Mouse (Mus musculus) stomach, embryonic 16.5 days (tissue): ENCODE measurements around the gene 5730522E02Rik. TPM values are rescaled to one million over a fixed set of nuclear protein-coding genes. Genes with fewer than 3 reads are reported as not detected.

Experiments used
- ATAC-seq: fragments of 200-750 bp; cut with Nextera tagmentation; 2 replicates; pipeline ENCODE4 v1.8.0; 2017; ENCODE audit warnings: moderate number of reproducible peaks, moderate TSS enrichment; ENCODE audit not compliant: insufficient read depth, low FRiP score
- H3K27ac ChIP-seq: fragments of 300-500 bp; sonication (generic); 2 replicates; pipeline ENCODE4 v1.5.1; 2014; ENCODE audit warnings: low read length
- H3K27me3 ChIP-seq: fragments of 300-500 bp; sonication (generic); 2 replicates; pipeline ENCODE4 v1.6.1; 2014; ENCODE audit warnings: low read length, control low read depth, mixed read lengths; ENCODE audit not compliant: control insufficient read depth, insufficient read depth
- H3K36me3 ChIP-seq: fragments of 300-500 bp; sonication (generic); 2 replicates; pipeline ENCODE4 v1.6.1; 2014; ENCODE audit warnings: low read length; ENCODE audit not compliant: control insufficient read depth, insufficient read depth
- H3K4me1 ChIP-seq: fragments of 300-500 bp; sonication (generic); 2 replicates; pipeline ENCODE4 v1.6.1; 2014; ENCODE audit warnings: low read length, control low read depth, mixed read lengths; ENCODE audit not compliant: control insufficient read depth, insufficient read depth
- H3K4me2 ChIP-seq: fragments of 300-500 bp; sonication (generic); 2 replicates; pipeline ENCODE4 v1.6.1; 2014; ENCODE audit warnings: low read depth, low read length, mixed read lengths
- H3K4me3 ChIP-seq: fragments of 300-500 bp; sonication (generic); replicated peaks from 2 replicates; pipeline ENCODE4 v1.5.1; 2014; ENCODE audit warnings: mild to moderate bottlenecking, low read length
- H3K9ac ChIP-seq: fragments of 300-500 bp; sonication (generic); 2 replicates; pipeline ENCODE4 v1.6.1; 2014; ENCODE audit warnings: low read length
- H3K9me3 ChIP-seq: fragments of 300-500 bp; sonication (generic); replicated peaks from 2 replicates; pipeline ENCODE4 v1.6.1; 2016; ENCODE audit warnings: low read length, control low read depth; ENCODE audit not compliant: control insufficient read depth
- WGBS: fragments of 180-500 bp; shearing (Covaris S2); extraction: QIAGEN DNeasy Blood & Tissue Kit; methylation state at CpG from one replicate; pipeline ENCODE4 v1.1.7; 2014; 5-methylcytosine and 5-hydroxymethylcytosine counted together
- polyA plus RNA-seq: library from polyadenylated mRNA; unstranded; fragments of >200 nt; fragmentation: Nextera tagmentation; extraction: Ambion mirVana; gene quantifications from 2 replicates; pipeline ENCODE4 v1.2.1, GENCODE M21; 2015

Gene 5730522E02Rik
- polyA plus RNA-seq, 1 experiment from 2014 or later: 1.9 TPM

DNA sequence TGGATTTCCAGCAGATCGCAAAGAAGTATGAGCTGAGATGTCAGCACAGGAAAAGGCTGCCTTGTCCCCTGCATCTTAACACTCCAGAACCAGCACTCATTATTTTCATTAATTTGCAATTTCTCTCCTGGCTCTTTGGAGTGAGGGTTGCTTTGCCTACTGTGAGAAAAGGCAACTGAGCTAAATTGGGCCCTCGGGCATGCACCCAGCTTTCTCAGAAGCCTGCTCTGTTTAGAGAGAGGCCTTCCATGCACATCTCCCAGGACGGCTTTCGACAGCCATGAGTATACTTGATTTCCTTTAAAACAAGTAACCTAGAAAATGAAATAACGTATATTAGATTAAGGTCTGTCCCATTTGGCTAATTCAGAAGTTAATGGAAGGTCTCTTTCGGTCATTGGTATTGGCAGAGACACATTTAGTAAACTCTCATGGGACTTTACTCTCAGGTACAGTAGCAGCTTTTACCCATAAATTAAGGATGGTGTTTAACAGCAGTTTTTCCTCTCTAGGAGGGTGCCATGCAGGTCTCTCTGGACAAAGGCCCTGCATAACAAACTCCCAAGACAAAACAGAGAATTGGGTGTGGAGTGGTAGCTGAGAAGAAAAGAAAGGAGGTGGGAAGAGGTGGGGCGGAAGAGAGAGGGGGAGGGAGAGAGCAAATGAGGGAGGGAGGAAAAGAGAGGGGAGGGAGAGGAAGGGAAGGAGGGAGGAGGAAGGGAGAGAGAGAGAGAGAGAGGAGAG, 457.2 kb downstream of the 5730522E02Rik start:
- no peak overlapping the region for H3K4me3 ChIP-seq

DNA sequence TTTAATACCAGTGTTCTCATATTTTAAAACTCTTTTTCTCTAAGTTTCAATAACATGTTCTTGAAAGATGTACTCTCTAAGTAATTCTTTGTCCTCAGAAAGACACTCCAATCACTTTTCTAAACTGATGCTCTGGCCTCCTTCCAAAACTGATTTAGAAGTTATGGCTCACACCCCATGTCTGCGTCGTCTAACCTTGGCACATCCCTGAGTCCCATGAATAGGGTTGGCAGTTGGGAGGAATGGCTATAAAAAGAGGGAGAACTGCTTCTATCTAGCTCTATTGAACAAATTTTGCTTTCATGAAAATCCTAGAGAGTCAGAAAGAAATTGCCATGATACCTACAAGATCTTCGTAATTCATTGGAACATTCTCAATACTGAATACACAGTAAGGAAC, 458.1 kb downstream of the 5730522E02Rik start:
- no peak overlapping the region for H3K27ac ChIP-seq
- H3K36me3 ChIP-seq: no peaks in the 10 kb centered on the region
- no peak overlapping the region for H3K4me3 ChIP-seq
- no peaks in the 10 kb centered on the region for H3K9me3 ChIP-seq
- no peak overlapping the region for H3K4me2 ChIP-seq
- ATAC-seq: no peak
- WGBS: 83% methylated on average over 3 of the region's 3 CpGs
- H3K4me1 ChIP-seq: no peaks in the 10 kb centered on the region
- H3K27me3 ChIP-seq: no peaks in the 10 kb centered on the region
- no peak overlapping the region for H3K9ac ChIP-seq

More for the DNA sequence above, 457.2 kb downstream of the 5730522E02Rik start:
- Histone ChIP-seq H3K27me3 (no peaks in the 10 kb centered on the region), H3K9ac (no peak overlapping the region), H3K9me3 (no peaks in the 10 kb centered on the region), H3K27ac (no peak overlapping the region), H3K36me3 (no peaks in the 10 kb centered on the region), H3K4me1 (no peaks in the 10 kb centered on the region), H3K4me2 (no peak overlapping the region)
- WGBS: 79% methylated on average over 7 of the region's 7 CpGs
- ATAC-seq: no peak

DNA sequence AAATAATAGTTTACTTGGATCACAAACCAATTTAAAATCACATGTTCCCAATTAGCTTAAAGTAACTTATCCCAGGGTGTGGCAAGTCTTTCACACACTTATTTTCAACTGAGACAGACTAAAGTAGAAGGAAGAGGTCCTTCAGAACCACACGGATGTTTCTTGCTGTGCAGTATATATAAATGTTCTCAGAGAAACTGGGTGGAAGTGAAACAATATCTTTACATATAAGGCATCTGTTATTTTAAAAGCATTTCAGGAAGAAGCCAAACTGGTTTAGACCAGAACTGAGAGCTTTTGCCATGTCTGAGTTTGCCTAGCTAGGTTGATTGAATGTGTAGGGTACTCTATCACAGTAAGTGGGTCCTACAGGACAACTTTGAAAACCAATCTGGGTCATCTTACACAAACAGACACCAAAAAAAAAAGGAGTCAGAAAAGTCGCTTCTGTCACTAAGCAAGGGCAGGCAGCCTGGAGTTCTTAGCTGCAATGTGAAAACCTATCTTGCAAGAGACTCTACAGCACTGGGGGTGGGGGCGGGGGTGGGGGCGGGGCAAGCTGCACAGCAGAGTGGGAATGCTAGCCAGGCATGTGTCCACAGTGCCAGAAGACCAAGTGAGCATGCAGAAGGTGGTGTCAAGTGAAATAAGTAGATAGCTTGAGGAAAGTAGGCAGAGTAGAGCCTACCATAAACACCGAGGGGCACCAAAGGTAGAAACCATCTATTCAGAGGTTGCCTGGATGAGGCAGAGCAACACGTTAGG, 463.3 kb downstream of the 5730522E02Rik start:
- no peak overlapping the region for H3K27ac ChIP-seq
- WGBS: 35% methylated on average over 6 of the region's 6 CpGs

DNA sequence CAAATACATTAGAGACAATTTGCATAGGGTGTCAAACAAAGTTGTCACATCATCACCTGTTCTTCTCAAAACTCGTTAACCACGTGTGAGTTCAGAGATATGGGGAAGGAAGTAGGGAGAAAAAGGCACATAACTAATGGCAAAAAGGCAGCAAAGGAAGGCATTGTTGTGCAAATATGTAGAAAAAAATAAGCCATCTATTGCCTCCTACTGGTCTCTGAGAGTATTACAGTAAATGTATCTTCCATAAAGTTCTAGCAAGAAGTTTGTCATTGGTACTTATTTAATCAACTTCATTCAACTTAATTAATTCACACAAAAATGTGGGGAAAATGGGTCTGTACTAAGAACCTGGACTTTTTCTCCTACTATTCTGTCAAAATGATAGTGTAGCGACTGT, 466.9 kb downstream of the 5730522E02Rik start:
- Histone ChIP-seq H3K4me3 (no peak overlapping the region), H3K27me3 (no peaks in the 10 kb centered on the region), H3K9ac (no peak overlapping the region), H3K4me2 (no peak overlapping the region), H3K4me1 (no peaks in the 10 kb centered on the region), H3K36me3 (no peaks in the 10 kb centered on the region), H3K9me3 (no peaks in the 10 kb centered on the region), H3K27ac (no peak overlapping the region)
- 79% methylated on average over 3 of the region's 3 CpGs for WGBS
- ATAC-seq: no peak

More for the DNA sequence above, 463.3 kb downstream of the 5730522E02Rik start:
- Histone ChIP-seq H3K9ac (no peak overlapping the region), H3K36me3 (no peaks in the 10 kb centered on the region), H3K4me1 (no peaks in the 10 kb centered on the region), H3K4me3 (no peak overlapping the region), H3K27me3 (no peaks in the 10 kb centered on the region), H3K9me3 (no peaks in the 10 kb centered on the region), H3K4me2 (no peak overlapping the region)
- ATAC-seq: no peak

DNA sequence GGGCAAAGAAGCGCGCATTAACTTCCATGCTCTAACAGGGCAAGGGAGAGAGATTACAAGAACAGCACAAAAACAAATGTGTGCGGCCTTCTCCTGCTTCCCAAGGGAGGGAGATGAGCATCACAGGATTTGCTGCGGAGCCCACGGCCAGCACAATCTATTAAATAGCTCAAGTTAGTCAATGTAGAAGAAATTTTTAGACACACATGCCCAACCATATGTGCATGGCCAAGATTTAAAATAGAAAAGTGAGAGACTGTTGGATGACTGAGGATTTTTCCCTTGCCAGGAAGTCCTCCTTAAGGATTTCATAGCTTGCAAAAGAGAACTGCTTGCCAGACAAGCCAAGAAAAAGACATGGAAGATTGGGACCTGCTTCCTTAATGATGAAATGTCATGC, 473.3 kb downstream of the 5730522E02Rik start:
- no peak for ATAC-seq
- WGBS: 80% methylated on average over 5 of the region's 5 CpGs
- Histone ChIP-seq H3K36me3 (no peaks in the 10 kb centered on the region), H3K4me1 (no peaks in the 10 kb centered on the region), H3K9me3 (no peaks in the 10 kb centered on the region), H3K9ac (no peak overlapping the region), H3K27ac (no peak overlapping the region), H3K4me2 (no peak overlapping the region), H3K27me3 (no peaks in the 10 kb centered on the region), H3K4me3 (no peak overlapping the region)

DNA sequence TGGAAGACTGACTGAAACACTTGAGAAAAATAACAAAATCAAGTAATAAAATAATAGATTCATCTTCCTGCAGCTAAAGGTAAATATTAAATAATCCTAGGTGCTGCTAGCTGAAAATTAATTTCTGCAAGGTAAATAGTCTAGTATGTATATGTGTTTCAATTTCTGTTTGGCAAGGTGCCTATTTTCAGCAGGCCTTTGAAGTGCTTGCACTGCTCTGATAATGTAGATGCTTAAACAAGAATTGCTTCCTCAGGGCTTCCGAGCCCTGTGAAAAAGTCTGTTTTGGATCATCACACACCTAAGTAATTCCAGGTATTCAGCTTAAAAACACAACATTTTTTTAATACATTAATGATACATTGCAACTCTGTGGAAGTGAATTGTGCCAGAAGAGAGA, 481.1 kb downstream of the 5730522E02Rik start:
- H3K4me1 ChIP-seq: no peaks in the 10 kb centered on the region
- H3K9ac ChIP-seq: no peak overlapping the region
- H3K36me3 ChIP-seq: no peaks in the 10 kb centered on the region
- H3K27ac ChIP-seq: no peak overlapping the region
- ATAC-seq: no peak; the same call in 1 of the 2 replicates
- no peaks in the 10 kb centered on the region for H3K27me3 ChIP-seq
- H3K4me3 ChIP-seq: no peak overlapping the region
- H3K4me2 ChIP-seq: no peak overlapping the region
- WGBS: 33% methylated on average over 1 of the region's 1 CpGs
- no peaks in the 10 kb centered on the region for H3K9me3 ChIP-seq

DNA sequence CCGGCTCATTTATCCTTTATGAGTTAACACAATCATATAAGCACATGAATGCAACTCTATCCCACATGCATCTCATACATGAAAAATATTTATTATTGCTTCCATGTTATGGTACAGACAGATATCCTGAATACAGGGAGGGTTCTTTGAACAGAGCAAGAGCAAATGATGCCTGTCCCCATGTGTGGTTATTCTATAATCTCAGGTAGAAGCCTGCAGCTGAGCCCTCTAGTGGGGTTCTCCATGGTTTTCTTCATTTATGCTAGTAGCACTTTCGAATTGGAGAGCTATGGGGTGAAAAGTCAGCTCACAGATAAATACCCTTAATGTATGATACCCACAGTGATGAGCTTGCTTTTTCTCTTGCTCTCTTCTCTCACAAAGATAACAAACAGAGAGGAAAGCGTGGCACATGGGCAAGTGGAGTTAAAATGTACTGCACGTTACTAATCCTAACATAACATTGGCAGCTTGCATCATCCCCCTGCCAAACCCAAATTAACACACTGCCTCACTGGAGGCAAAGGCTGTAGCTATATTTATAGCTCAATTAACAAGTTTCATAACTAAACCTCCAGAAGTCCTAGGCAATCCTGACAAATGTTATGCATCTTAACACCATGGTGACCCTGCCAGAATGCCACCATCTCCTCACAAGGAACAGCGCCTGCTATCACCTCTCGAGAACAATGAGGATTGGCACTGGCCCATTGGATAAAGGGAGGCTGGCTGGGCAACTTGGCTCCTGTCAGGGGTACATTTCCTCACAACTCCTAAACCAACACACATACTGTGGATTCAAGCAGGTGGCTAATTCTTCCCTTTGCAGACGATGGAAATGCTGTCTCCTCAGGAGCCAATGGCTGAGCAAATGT, 494.9 kb downstream of the 5730522E02Rik start:
- Histone ChIP-seq H3K4me3 (no peak overlapping the region), H3K4me1 (no peaks in the 10 kb centered on the region), H3K4me2 (no peak overlapping the region), H3K9ac (no peak overlapping the region), H3K9me3 (no peaks in the 10 kb centered on the region), H3K27me3 (no peaks in the 10 kb centered on the region), H3K36me3 (no peaks in the 10 kb centered on the region), H3K27ac (no peak overlapping the region)
- ATAC-seq: no peak
- WGBS: 79% methylated on average over 7 of the region's 7 CpGs

DNA sequence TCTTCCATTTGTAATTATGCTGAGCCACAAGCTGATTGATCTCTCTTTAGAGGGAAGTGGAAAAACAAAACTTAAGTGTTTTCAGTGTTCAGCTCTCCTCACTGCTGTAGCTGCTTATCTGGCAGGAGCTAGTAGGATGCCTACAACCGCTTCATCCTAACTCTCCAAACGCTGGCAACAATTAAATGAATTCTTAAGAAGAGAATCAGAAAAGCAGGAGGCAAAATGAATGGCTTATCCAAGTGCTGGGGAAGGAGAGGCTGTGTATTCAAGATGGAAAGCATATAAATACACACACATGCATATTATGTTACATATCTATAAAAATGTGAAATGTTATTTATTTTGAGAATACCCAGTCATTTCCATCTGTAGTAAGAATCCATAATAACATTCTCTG, 500.0 kb downstream of the 5730522E02Rik start:
- WGBS: 46% methylated on average over 2 of the region's 2 CpGs
- H3K4me2 ChIP-seq: no peak overlapping the region
- ATAC-seq: no peak

DNA sequence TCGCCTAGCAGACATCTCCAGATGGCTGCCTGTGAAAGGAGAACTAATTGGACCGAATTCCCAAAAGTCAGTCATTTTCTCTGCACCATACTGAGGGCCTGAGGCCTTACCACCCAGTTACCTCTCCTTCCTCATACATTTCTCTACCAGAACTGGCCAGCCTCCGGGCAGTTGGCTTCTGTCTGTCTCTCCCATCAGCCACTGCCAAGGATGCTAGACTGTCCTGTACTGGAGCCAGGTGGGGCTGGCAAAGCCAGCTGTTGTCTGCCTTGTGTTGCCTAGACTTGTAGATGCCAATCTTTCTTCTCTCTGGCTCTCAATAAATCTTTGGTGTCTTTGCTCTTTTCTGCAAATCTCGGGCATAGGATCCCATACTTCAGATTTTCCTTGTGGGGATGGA, 500.7 kb downstream of the 5730522E02Rik start:
- Histone ChIP-seq H3K4me2 (no peak overlapping the region), H3K4me3 (no peak overlapping the region), H3K4me1 (no peaks in the 10 kb centered on the region), H3K9me3 (no peaks in the 10 kb centered on the region), H3K36me3 (no peaks in the 10 kb centered on the region), H3K9ac (no peak overlapping the region), H3K27ac (no peak overlapping the region), H3K27me3 (no peaks in the 10 kb centered on the region)
- ATAC-seq: no peak
- 85% methylated on average over 4 of the region's 4 CpGs for WGBS

More for the DNA sequence above, 500.0 kb downstream of the 5730522E02Rik start:
- Histone ChIP-seq H3K27me3 (no peaks in the 10 kb centered on the region), H3K36me3 (no peaks in the 10 kb centered on the region), H3K27ac (no peak overlapping the region), H3K4me1 (no peaks in the 10 kb centered on the region), H3K9ac (no peak overlapping the region), H3K9me3 (no peaks in the 10 kb centered on the region), H3K4me3 (no peak overlapping the region)
